Mouse (Mus musculus) ES-Bruce4 (cell line): ENCODE measurements around the gene Dscaml1.

Source experiments
- CTCF ChIP-seq: IDR thresholded peaks from one replicate; pipeline ENCODE4 v1.8.1; 2011; ENCODE audit warnings: low read depth, low read length
- EP300 ChIP-seq: IDR thresholded peaks from 2 replicates; pipeline ENCODE4 v1.6.1; 2011; ENCODE audit warnings: low read depth, low read length; ENCODE audit not compliant: insufficient read depth
- POLR2A ChIP-seq: IDR thresholded peaks from one replicate; pipeline ENCODE4 v1.8.1; 2011; ENCODE audit warnings: low read length; ENCODE audit not compliant: insufficient read depth

- no peak for TF ChIP-seq CTCF
- TF ChIP-seq EP300 = no peak
- no peak for TF ChIP-seq POLR2A
These were observed 165.9 kb downstream of the Dscaml1 start for GRCm38 (mm10) chr9:45592374-45592773.
